8 mouse cellular contexts compared by ENCODE assay signal in genomic region chr5:9073177-9073854, GRCm38 (mm10). TPM values are rescaled to one million over a fixed set of nuclear protein-coding genes. Genes with fewer than 3 reads are reported as not detected.
DNase-seq lines count a peak whose midpoint lies in the region; ATAC-seq and TF ChIP-seq lines count a peak whose summit lies in the region.
"Had no signal": no experiment of that assay in that cellular context is flagged by ENCODE, and none has a peak within 500 bp of the region (broad histone marks: within the 10 kb centered on the region; RNA-seq: fewer than 3 reads in every experiment).

No protein-coding gene starts in this region.

- no peak overlapping the region for H3K27ac ChIP-seq in liver, embryonic 14.5 days
- H3K27ac ChIP-seq in liver, embryonic 11.5 days (ENCODE audit: low read depth, low read length), result no peak overlapping the region
- no peak overlapping the region for H3K27ac ChIP-seq in forebrain, embryonic 13.5 days

- no peak for TF ChIP-seq EP300 in liver, embryonic 14.5 days (IDR thresholded peaks at IDR 0.05; ENCODE audit: low read depth)

- H3K4me1 ChIP-seq in liver, embryonic 14.5 days (replicated peaks; ENCODE audit: control insufficient read depth in 2 of 2, insufficient read depth in 2 of 2, low read length in 1 of 2), result no peaks in the 10 kb centered on the region
- no peaks in the 10 kb centered on the region for H3K4me1 ChIP-seq in liver, embryonic 11.5 days (replicated peaks; ENCODE audit: control insufficient read depth, insufficient read depth, low read length)
- H3K4me1 ChIP-seq in forebrain, embryonic 13.5 days, result no peaks in the 10 kb centered on the region

- no peak for ATAC-seq in liver, embryonic 14.5 days (ENCODE audit: insufficient read depth)
- ATAC-seq in liver, embryonic 11.5 days (replicated peaks; ENCODE audit: low FRiP score), result no peak
- peak; percentile 54; the same call in 1 of the 2 replicates for ATAC-seq in forebrain, embryonic 13.5 days

- 43% methylated on average over 5 of the region's 5 CpGs for WGBS in liver, embryonic 14.5 days (ENCODE audit: insufficient replicate concordance)
- 57% methylated on average over 5 of the region's 5 CpGs for WGBS in liver, embryonic 11.5 days
- WGBS in forebrain, embryonic 13.5 days, result 39% methylated on average over 5 of the region's 5 CpGs

- no peak for DNase-seq in liver, embryonic 14.5 days (ENCODE audit: low read depth in 3 of 3, low spot score in 3 of 3)
- DNase-seq in liver, embryonic 11.5 days (ENCODE audit: low spot score), result no peak
- peak; percentile 58 for DNase-seq in T-cell, adult 2 months (ENCODE audit: low spot score)
- DNase-seq in lung, postnatal 10 days, result peak; percentile 49
- DNase-seq in gastrocnemius, adult 18-20 months (ENCODE audit: low spot score), result no peak
- DNase-seq in gastrocnemius, postnatal 4 days (ENCODE audit: low spot score in 2 of 2), result no peak

- H3K27me3 ChIP-seq in liver, embryonic 14.5 days (ENCODE audit: control insufficient read depth, insufficient read depth, low read length), result no peaks in the 10 kb centered on the region
- no peaks in the 10 kb centered on the region for H3K27me3 ChIP-seq in liver, embryonic 11.5 days (replicated peaks; ENCODE audit: control insufficient read depth, insufficient read depth, low read length)
- no peaks in the 10 kb centered on the region for H3K27me3 ChIP-seq in forebrain, embryonic 13.5 days
- H3K27me3 ChIP-seq: megakaryocyte, embryonic 14.5 days had no signal

- no peaks in the 10 kb centered on the region for H3K9me3 ChIP-seq in liver, embryonic 14.5 days (ENCODE audit: control insufficient read depth, low read length)
- H3K9me3 ChIP-seq in liver, embryonic 11.5 days (ENCODE audit: control insufficient read depth, low read length), result no peaks in the 10 kb centered on the region
- H3K9me3 ChIP-seq in forebrain, embryonic 13.5 days (replicated peaks), result no peaks in the 10 kb centered on the region
- H3K9me3 ChIP-seq: megakaryocyte, embryonic 14.5 days had no signal

- no peaks in the 10 kb centered on the region for H3K36me3 ChIP-seq in liver, embryonic 14.5 days (replicated peaks; ENCODE audit: control insufficient read depth, insufficient read depth, low read depth)
- H3K36me3 ChIP-seq in liver, embryonic 11.5 days (ENCODE audit: control insufficient read depth, insufficient read depth, low read length), result no peaks in the 10 kb centered on the region
- H3K36me3 ChIP-seq in forebrain, embryonic 13.5 days (ENCODE audit: poor library complexity, severe bottlenecking), result no peaks in the 10 kb centered on the region

- no peak overlapping the region for H3K4me3 ChIP-seq in liver, embryonic 14.5 days (ENCODE audit: insufficient read depth in 1 of 2, low read depth in 2 of 2, low read length in 2 of 2)
- H3K4me3 ChIP-seq in liver, embryonic 11.5 days (ENCODE audit: low read depth, low read length), result no peak overlapping the region
- H3K4me3 ChIP-seq in forebrain, embryonic 13.5 days, result no peak overlapping the region
- H3K4me3 ChIP-seq: megakaryocyte, embryonic 14.5 days had no signal

- no peak overlapping the region for H3K4me2 ChIP-seq in liver, embryonic 14.5 days (ENCODE audit: low read depth)
- no peak overlapping the region for H3K4me2 ChIP-seq in liver, embryonic 11.5 days
- no peak overlapping the region for H3K4me2 ChIP-seq in forebrain, embryonic 13.5 days

- no peak overlapping the region for H3K9ac ChIP-seq in liver, embryonic 14.5 days (replicated peaks)
- no peak overlapping the region for H3K9ac ChIP-seq in liver, embryonic 11.5 days (ENCODE audit: low read depth, low read length)
- no peak overlapping the region for H3K9ac ChIP-seq in forebrain, embryonic 13.5 days

- peak; percentile 26; the same call in 1 of the 2 replicates for TF ChIP-seq CTCF in liver, embryonic 14.5 days (IDR thresholded peaks at IDR 0.05; ENCODE audit: low read depth)

RNA-seq across cellular contexts. Expression of gene Tmem243, which starts 27.2 kb away (rescaled TPM):
- 3.1 and 4.2 TPM in 2 replicates for polyA plus RNA-seq in liver, embryonic 14.5 days (2012; rRNA removed)
- polyA plus RNA-seq in liver, embryonic 14.5 days (2014; fragmentation: Nextera tagmentation; extraction: Ambion mirVana), result 10.6 and 11.3 TPM in 2 replicates
- polyA plus RNA-seq in liver, embryonic 11.5 days (2014; fragmentation: Nextera tagmentation; extraction: Ambion mirVana), result 11.8 and 14.3 TPM in 2 replicates
- 18.4 and 19.6 TPM in 2 replicates for polyA plus RNA-seq in forebrain, embryonic 13.5 days (2015; fragmentation: Nextera tagmentation; extraction: Ambion mirVana)
- total RNA-seq in gastrocnemius, adult 18-20 months (2021), result 10 to 100 TPM in 1 of 2 experiments, 1 to 10 TPM in 1; 9.7 to 11.0 TPM
- total RNA-seq in gastrocnemius, postnatal 4 days (2021), result 1 to 10 TPM; 3.8 to 4.9 TPM

Comparison
In these comparisons a context has a peak if more than half of its experiments do, and no peak if none do; other contexts are left out.
1. DNase-seq: peak in T-cell, adult 2 months (single experiment) and lung, postnatal 10 days (single experiment); none in liver, embryonic 14.5 days (0 of 3), liver, embryonic 11.5 days (single experiment), gastrocnemius, adult 18-20 months (single experiment) and gastrocnemius, postnatal 4 days (0 of 2).